Mouse (Mus musculus): ENCODE measurements around the gene Pask. TPM values are rescaled to one million over a fixed set of nuclear protein-coding genes. Genes with fewer than 3 reads are reported as not detected.

The Pask gene
- 16.7 and 19.6 TPM in 2 replicates for polyA plus RNA-seq (2011; ENCODE audit: insufficient read depth, insufficient read length, low replicate concordance, missing spikeins)

DNA sequence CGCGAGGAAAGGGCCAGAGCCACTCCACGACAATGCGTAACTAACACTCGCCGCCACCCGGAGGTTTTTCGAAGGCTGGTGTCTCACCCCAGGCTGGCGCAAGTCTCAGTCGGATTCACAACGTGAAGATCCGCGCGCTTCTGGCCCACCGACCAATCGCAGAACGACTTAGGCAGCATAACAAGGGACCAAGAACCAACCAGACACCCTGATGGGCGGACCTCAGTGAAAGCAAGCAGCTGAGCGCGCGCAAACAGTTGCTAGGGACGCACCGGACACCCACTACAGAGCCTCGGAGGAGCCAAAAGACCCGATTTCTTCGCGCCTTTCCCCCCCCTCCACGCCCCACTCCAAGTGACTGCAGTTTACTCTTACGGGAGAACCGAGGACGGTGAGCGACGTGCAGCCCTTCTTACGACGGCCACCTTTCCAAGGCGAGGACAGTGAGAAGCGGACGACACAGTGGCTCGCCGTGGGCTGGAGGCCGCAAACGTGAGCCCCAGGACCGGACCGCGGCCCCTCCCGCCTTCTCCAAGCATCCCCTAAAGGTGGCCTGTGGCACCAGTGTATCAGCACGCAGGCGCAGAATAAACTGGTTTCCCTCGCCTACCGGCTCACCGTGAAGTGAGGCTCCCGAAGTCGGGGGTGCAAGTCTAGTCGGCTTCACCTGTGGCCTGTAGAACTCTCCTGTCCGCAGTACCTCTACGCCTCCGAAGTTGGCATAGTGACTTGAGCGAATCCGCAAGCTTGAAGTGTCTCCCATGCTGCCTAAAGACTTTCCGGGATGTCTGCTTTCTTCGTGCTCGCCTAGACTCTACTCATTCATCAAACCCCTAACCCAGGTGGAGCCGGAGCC, at the start of gene Pask, which contains the start of gene Ppp1r7:
Pask (minus strand) TSS at position 835 of the 856 bp plus-strand sequence.
Ppp1r7 (plus strand) TSS at position 207 of the 856 bp plus-strand sequence.
- no peaks in the 10 kb centered on the region for H3K4me1 ChIP-seq (ENCODE audit: control insufficient read depth, insufficient read depth, low read length)
- under 1% methylated on average over 63 of the region's 63 CpGs for WGBS
- peak within 1 kb of the TSS; percentile 91 for H3K4me3 ChIP-seq (replicated peaks; ENCODE audit: control insufficient read depth, low read depth, low read length)
- peak within 1 kb of the TSS; percentile 55 for H3K27ac ChIP-seq (ENCODE audit: control insufficient read depth, insufficient read depth, low read depth, low read length, poor library complexity)
- TF ChIP-seq CTCF (IDR thresholded peaks at IDR 0.05; ENCODE audit: control insufficient read depth, insufficient read depth, low read length) (peak; percentile 15; the same call in 1 of the 2 replicates), POLR2A (IDR thresholded peaks at IDR 0.05; ENCODE audit: borderline replicate concordance, control insufficient read depth, low read depth, low read length) (peak; percentile 42; the same call in 1 of the 2 replicates)

DNA sequence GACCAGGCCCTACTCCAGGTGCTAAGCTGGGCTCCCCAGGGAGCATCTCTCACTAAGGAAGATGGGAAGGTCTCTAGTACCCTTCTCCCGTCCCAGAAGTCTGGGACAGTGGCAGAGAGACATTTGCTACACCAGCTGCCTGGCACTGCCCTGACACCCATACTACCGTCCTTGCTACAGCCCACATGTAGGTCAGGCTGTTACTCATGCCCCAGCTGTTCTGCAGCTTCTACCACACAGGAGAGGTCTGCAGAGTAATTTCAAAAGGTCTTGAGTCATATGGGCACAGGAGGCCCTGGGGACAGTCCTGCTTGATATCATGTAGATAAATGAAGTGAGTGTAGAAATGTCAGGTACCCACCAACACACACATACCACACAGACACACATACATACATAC, 45.6 kb upstream of the Pask start:
- no peak overlapping the region for H3K4me3 ChIP-seq (replicated peaks; ENCODE audit: control insufficient read depth, low read depth, low read length)
- 61% methylated on average over 2 of the region's 2 CpGs for WGBS

DNA sequence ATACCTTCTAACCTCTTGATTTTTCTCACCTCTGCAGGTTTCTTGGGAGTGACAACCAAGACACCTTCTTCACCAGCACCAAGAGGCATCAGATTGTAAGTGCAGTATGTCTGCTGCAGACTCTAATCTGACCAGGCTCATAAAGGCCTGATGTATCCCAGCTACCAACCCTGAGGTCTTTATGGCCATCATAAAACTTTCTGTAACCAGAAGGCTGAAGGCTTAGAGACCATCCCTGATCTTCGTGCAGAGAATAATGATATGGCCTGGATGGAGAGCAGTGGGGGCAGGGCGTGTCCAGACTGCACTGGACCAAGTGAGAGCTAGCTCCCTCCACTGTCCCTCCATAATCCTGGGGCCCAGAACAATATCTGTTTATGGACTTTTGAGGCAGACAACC, 43.9 kb upstream of the Pask start:
- WGBS = 48% methylated on average over 2 of the region's 2 CpGs
- TF ChIP-seq POLR2A (IDR thresholded peaks at IDR 0.05; ENCODE audit: borderline replicate concordance, control insufficient read depth, low read depth, low read length) = no peak
- no peak for TF ChIP-seq CTCF (IDR thresholded peaks at IDR 0.05; ENCODE audit: control insufficient read depth, insufficient read depth, low read length)
- Histone ChIP-seq H3K4me1 (ENCODE audit: control insufficient read depth, insufficient read depth, low read length) (no peaks in the 10 kb centered on the region), H3K27ac (ENCODE audit: control insufficient read depth, insufficient read depth, low read depth, low read length, poor library complexity) (no peak overlapping the region), H3K4me3 (replicated peaks; ENCODE audit: control insufficient read depth, low read depth, low read length) (no peak overlapping the region)

More for the DNA sequence above, 45.6 kb upstream of the Pask start:
- no peak overlapping the region for H3K27ac ChIP-seq (ENCODE audit: control insufficient read depth, insufficient read depth, low read depth, low read length, poor library complexity)
- peaks cover 2% of the 10 kb centered on the region; the same call in 1 of the 2 replicates for H3K4me1 ChIP-seq (ENCODE audit: control insufficient read depth, insufficient read depth, low read length)
- TF ChIP-seq CTCF (IDR thresholded peaks at IDR 0.05; ENCODE audit: control insufficient read depth, insufficient read depth, low read length) = no peak
- no peak for TF ChIP-seq POLR2A (IDR thresholded peaks at IDR 0.05; ENCODE audit: borderline replicate concordance, control insufficient read depth, low read depth, low read length)

DNA sequence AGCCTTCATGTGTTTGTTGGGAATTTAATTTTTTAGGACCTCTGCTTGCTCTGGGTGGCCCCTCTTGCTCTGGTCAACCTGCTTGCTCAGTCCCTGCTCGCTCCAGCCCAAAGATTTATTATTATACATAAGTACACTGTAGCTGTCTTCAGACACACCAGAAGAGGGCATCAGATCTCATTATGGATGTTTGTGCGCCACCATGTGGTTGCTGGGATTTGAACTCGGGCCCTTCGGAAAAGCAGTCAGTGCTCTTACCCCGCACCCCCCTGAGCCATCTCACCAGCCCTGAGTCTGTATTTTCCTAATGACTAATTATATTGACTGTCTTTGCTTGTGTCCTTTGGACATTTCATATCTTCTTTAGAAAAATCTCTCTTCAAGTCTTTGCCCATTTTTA, 35.8 kb upstream of the Pask start:
- TF ChIP-seq POLR2A (IDR thresholded peaks at IDR 0.05; ENCODE audit: borderline replicate concordance, control insufficient read depth, low read depth, low read length) = no peak
- no peak for TF ChIP-seq CTCF (IDR thresholded peaks at IDR 0.05; ENCODE audit: control insufficient read depth, insufficient read depth, low read length)

DNA sequence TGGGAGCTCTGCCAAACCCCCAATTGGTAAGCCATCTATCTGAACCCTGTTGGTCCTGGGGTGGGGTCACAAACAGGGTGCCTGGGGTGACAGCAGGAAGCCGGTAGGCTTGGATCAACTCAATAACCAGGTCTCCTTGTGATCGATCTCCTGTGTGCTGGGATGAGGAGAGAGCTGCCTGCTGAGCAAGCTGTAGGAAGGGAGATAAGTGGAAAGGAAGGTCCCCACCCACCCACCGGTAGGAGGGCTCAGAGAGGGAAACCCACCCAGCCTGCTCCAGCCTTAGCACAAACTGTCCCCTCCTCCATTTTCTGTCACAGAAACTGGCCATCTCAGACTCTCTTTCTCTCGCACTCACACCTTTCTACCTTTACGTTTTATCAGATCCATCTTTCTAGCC, 34.0 kb upstream of the Pask start:
- Histone ChIP-seq H3K4me1 (ENCODE audit: control insufficient read depth, insufficient read depth, low read length) (no peaks in the 10 kb centered on the region), H3K4me3 (replicated peaks; ENCODE audit: control insufficient read depth, low read depth, low read length) (no peak overlapping the region), H3K27ac (ENCODE audit: control insufficient read depth, insufficient read depth, low read depth, low read length, poor library complexity) (no peak overlapping the region)
- WGBS = 43% methylated on average over 5 of the region's 5 CpGs
- TF ChIP-seq CTCF (IDR thresholded peaks at IDR 0.05; ENCODE audit: control insufficient read depth, insufficient read depth, low read length) (no peak), POLR2A (IDR thresholded peaks at IDR 0.05; ENCODE audit: borderline replicate concordance, control insufficient read depth, low read depth, low read length) (no peak)

More for the DNA sequence above, 35.8 kb upstream of the Pask start:
- no peak overlapping the region for H3K4me3 ChIP-seq (replicated peaks; ENCODE audit: control insufficient read depth, low read depth, low read length)
- no peaks in the 10 kb centered on the region for H3K4me1 ChIP-seq (ENCODE audit: control insufficient read depth, insufficient read depth, low read length)
- 76% methylated on average over 5 of the region's 5 CpGs for WGBS
- no peak overlapping the region for H3K27ac ChIP-seq (ENCODE audit: control insufficient read depth, insufficient read depth, low read depth, low read length, poor library complexity)

DNA sequence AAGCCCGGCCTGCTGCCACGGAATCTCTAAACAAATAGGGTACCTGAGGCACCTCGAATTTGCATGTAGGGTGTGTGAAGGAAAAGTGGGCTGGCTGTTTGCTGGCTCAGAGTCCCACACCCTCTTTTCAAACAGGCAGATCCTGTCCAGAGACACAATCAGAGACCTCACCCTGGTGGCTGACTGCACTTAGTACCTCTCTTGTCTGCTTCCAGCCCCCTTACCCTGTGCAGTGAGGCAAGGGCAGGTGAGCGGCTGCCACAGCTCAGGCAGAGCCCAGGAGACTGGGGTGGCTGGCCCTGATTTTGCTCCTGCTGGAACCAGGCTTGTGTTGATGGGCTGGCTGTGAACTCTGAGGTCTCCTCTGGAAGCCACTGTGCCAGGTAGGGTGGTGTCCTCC, 30.4 kb upstream of the Pask start, which contains the start of gene Ano7:
Ano7 (plus strand) TSS at position 266 of the 400 bp plus-strand sequence.
- no peak for TF ChIP-seq POLR2A (IDR thresholded peaks at IDR 0.05; ENCODE audit: borderline replicate concordance, control insufficient read depth, low read depth, low read length)
- TF ChIP-seq CTCF (IDR thresholded peaks at IDR 0.05; ENCODE audit: control insufficient read depth, insufficient read depth, low read length) = no peak
- Histone ChIP-seq H3K27ac (ENCODE audit: control insufficient read depth, insufficient read depth, low read depth, low read length, poor library complexity) (no peak within 1 kb of the TSS), H3K4me1 (ENCODE audit: control insufficient read depth, insufficient read depth, low read length) (no peaks in the 10 kb centered on the region), H3K4me3 (replicated peaks; ENCODE audit: control insufficient read depth, low read depth, low read length) (no peak within 1 kb of the TSS)
- 78% methylated on average over 4 of the region's 4 CpGs for WGBS

DNA sequence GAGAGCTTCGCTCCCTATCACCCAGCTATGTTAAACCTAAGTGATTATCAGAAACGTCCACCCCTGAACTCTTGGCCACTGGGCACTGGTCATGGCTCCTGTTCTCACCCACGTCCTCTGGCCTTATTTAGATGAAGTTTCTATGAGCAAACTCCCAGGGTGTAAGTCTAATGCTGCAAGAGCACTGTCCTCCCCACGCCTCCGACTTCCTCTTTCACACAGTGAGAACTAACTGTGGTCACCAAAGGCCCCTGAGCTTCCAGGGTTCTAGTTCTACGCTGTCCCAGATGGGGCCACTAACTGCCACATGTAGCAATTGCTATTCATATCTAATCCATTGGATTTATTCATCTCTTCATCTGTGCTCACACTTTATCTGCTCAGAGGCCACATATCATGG, 22.4 kb upstream of the Pask start:
- no peak overlapping the region for H3K27ac ChIP-seq (ENCODE audit: control insufficient read depth, insufficient read depth, low read depth, low read length, poor library complexity)
- 51% methylated on average over 6 of the region's 6 CpGs for WGBS
- no peaks in the 10 kb centered on the region for H3K4me1 ChIP-seq (ENCODE audit: control insufficient read depth, insufficient read depth, low read length)
- TF ChIP-seq POLR2A (IDR thresholded peaks at IDR 0.05; ENCODE audit: borderline replicate concordance, control insufficient read depth, low read depth, low read length) (no peak), CTCF (IDR thresholded peaks at IDR 0.05; ENCODE audit: control insufficient read depth, insufficient read depth, low read length) (no peak)
- H3K4me3 ChIP-seq (replicated peaks; ENCODE audit: control insufficient read depth, low read depth, low read length) = no peak overlapping the region

DNA sequence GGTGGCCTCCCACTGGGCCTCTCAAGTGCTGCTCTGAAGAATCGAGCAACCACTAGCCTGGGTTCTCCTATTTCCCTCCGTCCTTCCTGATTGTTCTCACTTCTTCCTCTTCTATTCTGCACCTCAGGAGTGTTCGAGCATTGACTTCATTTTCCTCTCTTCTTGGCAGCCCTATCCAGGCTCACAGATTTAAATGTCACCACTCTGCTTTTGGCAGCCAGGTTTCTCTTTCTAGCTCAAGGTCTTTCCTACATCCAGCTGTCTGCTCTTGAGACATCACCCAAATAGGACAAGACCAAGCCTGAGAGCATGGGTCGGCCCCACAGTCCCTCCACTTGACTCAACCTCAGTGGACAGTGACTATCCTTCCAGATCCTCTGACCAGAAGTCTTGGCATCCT, 19.4 kb upstream of the Pask start:
- 74% methylated on average over 4 of the region's 4 CpGs for WGBS
- Histone ChIP-seq H3K4me3 (replicated peaks; ENCODE audit: control insufficient read depth, low read depth, low read length) (no peak overlapping the region), H3K27ac (ENCODE audit: control insufficient read depth, insufficient read depth, low read depth, low read length, poor library complexity) (no peak overlapping the region), H3K4me1 (ENCODE audit: control insufficient read depth, insufficient read depth, low read length) (no peaks in the 10 kb centered on the region)
- TF ChIP-seq CTCF (IDR thresholded peaks at IDR 0.05; ENCODE audit: control insufficient read depth, insufficient read depth, low read length) = no peak
- TF ChIP-seq POLR2A (IDR thresholded peaks at IDR 0.05; ENCODE audit: borderline replicate concordance, control insufficient read depth, low read depth, low read length) = no peak
